Mouse (Mus musculus) limb, embryonic 14.5 days (tissue): ENCODE measurements around the gene Skor1. TPM values are rescaled to one million over a fixed set of nuclear protein-coding genes. Genes with fewer than 3 reads are reported as not detected.

Experiments used
- ATAC-seq: fragments of 200-750 bp; cut with Nextera tagmentation; 2 replicates; pipeline ENCODE4 v1.8.0; 2017; ENCODE audit warnings: low read depth, moderate number of reproducible peaks, moderate TSS enrichment; ENCODE audit not compliant: low FRiP score
- DNase-seq: peaks from one replicate; pipeline ENCODE4 v3.0.0-alpha.2; 2015; ENCODE audit warnings: low spot score
- H3K27ac ChIP-seq: fragments of 300-500 bp; sonication (generic); replicated peaks from 2 replicates; pipeline ENCODE4 v1.5.1; 2014; ENCODE audit warnings: low read depth, mild to moderate bottlenecking, low read length, moderate library complexity, mixed read lengths
- H3K27me3 ChIP-seq: fragments of 300-500 bp; sonication (generic); 2 replicates; pipeline ENCODE4 v1.6.1; 2014; ENCODE audit warnings: low read length, mixed read lengths; ENCODE audit not compliant: control insufficient read depth, insufficient read depth
- H3K36me3 ChIP-seq: fragments of 300-500 bp; sonication (generic); 2 replicates; pipeline ENCODE4 v1.6.1; 2014; ENCODE audit warnings: mild to moderate bottlenecking, low read length, moderate library complexity, mixed read lengths; ENCODE audit not compliant: control insufficient read depth, insufficient read depth
- H3K4me1 ChIP-seq: fragments of 300-500 bp; sonication (generic); 2 replicates; pipeline ENCODE4 v1.6.1; 2014; ENCODE audit warnings: antibody characterized with exemption, low read length, mixed read lengths; ENCODE audit not compliant: control insufficient read depth, insufficient read depth
- H3K4me2 ChIP-seq: fragments of 300-500 bp; sonication (generic); replicated peaks from 2 replicates; pipeline ENCODE4 v1.6.1; 2014; ENCODE audit warnings: low read depth, mild to moderate bottlenecking, low read length, moderate library complexity; ENCODE audit not compliant: severe bottlenecking
- H3K4me3 ChIP-seq: fragments of 300-500 bp; sonication (generic); replicated peaks from 2 replicates; pipeline ENCODE4 v1.5.1; 2014; ENCODE audit warnings: low read length
- H3K9ac ChIP-seq: fragments of 300-500 bp; sonication (generic); 2 replicates; pipeline ENCODE4 v1.6.1; 2014; ENCODE audit warnings: mild to moderate bottlenecking, low read depth, low read length, moderate library complexity; ENCODE audit not compliant: severe bottlenecking
- H3K9me3 ChIP-seq: fragments of 300-500 bp; sonication (generic); 2 replicates; pipeline ENCODE4 v1.6.1; 2016; ENCODE audit warnings: low read length; ENCODE audit not compliant: control insufficient read depth
- POLR2A ChIP-seq: fragments of 200-500 bp; IDR thresholded peaks from 2 replicates; pipeline ENCODE4 v1.8.0; 2012; ENCODE audit warnings: inconsistent platforms, mild to moderate bottlenecking, moderate library complexity, borderline replicate concordance; ENCODE audit not compliant: insufficient read depth, insufficient read length; ENCODE audit errors: extremely low read depth
- WGBS: fragments of 180-500 bp; shearing (Covaris S2); extraction: QIAGEN DNeasy Blood & Tissue Kit; methylation state at CpG from one replicate; pipeline ENCODE4 v1.1.7; 2014; 5-methylcytosine and 5-hydroxymethylcytosine counted together
- polyA plus RNA-seq, 2 experiments: library from polyadenylated mRNA; depleted of rRNA in 1 of 2; stranded (reverse) in 1 of 2; unstranded in 1 of 2; fragments of >200 nt; fragmentation: Nextera tagmentation in 1 of 2; extraction: Ambion mirVana in 1 of 2; gene quantifications; 2 replicates each; pipeline versions ENCODE4 v1.2.1 to v1.2.3; 2012 to 2014

Skor1 gene
- polyA plus RNA-seq, 2 experiments = 0.11 TPM; not detected in 1

- H3K9ac ChIP-seq = no peak overlapping the region
- no peak overlapping the region for H3K27ac ChIP-seq
- H3K4me3 ChIP-seq = no peak overlapping the region
- no peaks in the 10 kb centered on the region for H3K27me3 ChIP-seq
- H3K9me3 ChIP-seq = no peaks in the 10 kb centered on the region
- H3K4me1 ChIP-seq = peaks cover 26% of the 10 kb centered on the region
- TF ChIP-seq POLR2A = no peak
- DNase-seq (no peak), ATAC-seq (no peak)
- H3K36me3 ChIP-seq = peaks cover 5% of the 10 kb centered on the region; the same call in 1 of the 2 replicates
- WGBS = 70% methylated on average over 4 of the region's 4 CpGs
- no peak overlapping the region for H3K4me2 ChIP-seq
Observed at GRCm38 (mm10) chr9:63192809-63193208, 44.0 kb upstream of the Skor1 start.

GRCm38 (mm10) chr9:63187310-63187709, 38.5 kb upstream of the Skor1 start:
- Histone ChIP-seq H3K4me1 (peaks cover 17% of the 10 kb centered on the region), H3K27me3 (no peaks in the 10 kb centered on the region), H3K27ac (no peak overlapping the region), H3K9ac (no peak overlapping the region), H3K9me3 (no peaks in the 10 kb centered on the region), H3K36me3 (peaks cover 11% of the 10 kb centered on the region), H3K4me3 (no peak overlapping the region), H3K4me2 (no peak overlapping the region)
- ATAC-seq (no peak), DNase-seq (no peak)
- TF ChIP-seq POLR2A = no peak
- WGBS = 32% methylated on average over 7 of the region's 7 CpGs

GRCm38 (mm10) chr9:63185249-63185648, 36.5 kb upstream of the Skor1 start:
- TF ChIP-seq POLR2A = no peak
- Histone ChIP-seq H3K9ac (no peak overlapping the region), H3K4me1 (peaks cover 28% of the 10 kb centered on the region), H3K4me2 (no peak overlapping the region), H3K36me3 (peaks cover 17% of the 10 kb centered on the region), H3K4me3 (no peak overlapping the region), H3K27me3 (no peaks in the 10 kb centered on the region), H3K9me3 (no peaks in the 10 kb centered on the region), H3K27ac (no peak overlapping the region)
- no peak for DNase-seq
- no peak for ATAC-seq
- WGBS = 83% methylated on average over 7 of the region's 7 CpGs

- ATAC-seq (no peak), DNase-seq (no peak)
- H3K4me3 ChIP-seq = no peak overlapping the region
- peaks cover 24% of the 10 kb centered on the region for H3K36me3 ChIP-seq
- no peak for TF ChIP-seq POLR2A
- H3K4me2 ChIP-seq = no peak overlapping the region
- H3K4me1 ChIP-seq = peaks cover 28% of the 10 kb centered on the region
- H3K27ac ChIP-seq = no peak overlapping the region
- no peaks in the 10 kb centered on the region for H3K9me3 ChIP-seq
- no peaks in the 10 kb centered on the region for H3K27me3 ChIP-seq
- 60% methylated on average over 7 of the region's 7 CpGs for WGBS
- no peak overlapping the region for H3K9ac ChIP-seq
Observed at GRCm38 (mm10) chr9:63183864-63184263, 35.1 kb upstream of the Skor1 start.

GRCm38 (mm10) chr9:63182306-63182960, 33.7 kb upstream of the Skor1 start:
- TF ChIP-seq POLR2A = no peak
- H3K9me3 ChIP-seq = no peaks in the 10 kb centered on the region
- peaks cover 28% of the 10 kb centered on the region for H3K4me1 ChIP-seq
- no peak overlapping the region for H3K4me3 ChIP-seq
- no peak overlapping the region for H3K4me2 ChIP-seq
- WGBS = 31% methylated on average over 14 of the region's 14 CpGs
- DNase-seq = no peak
- H3K36me3 ChIP-seq = peaks cover 20% of the 10 kb centered on the region
- H3K9ac ChIP-seq = no peak overlapping the region
- no peak for ATAC-seq
- no peak overlapping the region for H3K27ac ChIP-seq
- H3K27me3 ChIP-seq = no peaks in the 10 kb centered on the region
